Mouse (Mus musculus) lung, embryonic 15.5 days (tissue): ENCODE data around the gene E130114P18Rik. TPM values are rescaled to one million over a fixed set of nuclear protein-coding genes. Genes with fewer than 3 reads are reported as not detected.

Source experiments
- ATAC-seq: fragments of 200-750 bp; cut with Nextera tagmentation; 2 replicates; pipeline ENCODE4 v1.8.0; 2017; ENCODE audit warnings: moderate number of reproducible peaks, borderline replicate concordance; ENCODE audit not compliant: low FRiP score, low TSS enrichment; ENCODE audit errors: extremely low read depth
- H3K27ac ChIP-seq: fragments of 300-500 bp; sonication (generic); 2 replicates; pipeline ENCODE4 v1.5.1; 2015; ENCODE audit warnings: moderate library complexity, mild to moderate bottlenecking, inconsistent platforms
- H3K27me3 ChIP-seq: fragments of 300-500 bp; sonication (generic); 2 replicates; pipeline ENCODE4 v1.6.1; 2015; ENCODE audit warnings: inconsistent platforms
- H3K36me3 ChIP-seq: fragments of 300-500 bp; sonication (generic); 2 replicates; pipeline ENCODE4 v1.6.1; 2015; ENCODE audit warnings: inconsistent platforms
- H3K4me1 ChIP-seq: fragments of 300-500 bp; sonication (generic); 2 replicates; pipeline ENCODE4 v1.6.1; 2015; ENCODE audit warnings: inconsistent platforms
- H3K4me2 ChIP-seq: fragments of 300-500 bp; sonication (generic); 2 replicates; pipeline ENCODE4 v1.6.1; 2015; ENCODE audit warnings: inconsistent platforms, mild to moderate bottlenecking, moderate library complexity
- H3K4me3 ChIP-seq: fragments of 300-500 bp; sonication (generic); 2 replicates; pipeline ENCODE4 v1.5.1; 2015; ENCODE audit warnings: mild to moderate bottlenecking, inconsistent platforms
- H3K9ac ChIP-seq: fragments of 300-500 bp; sonication (generic); 2 replicates; pipeline ENCODE4 v1.6.1; 2015; ENCODE audit warnings: inconsistent platforms
- H3K9me3 ChIP-seq: fragments of 300-500 bp; sonication (generic); 2 replicates; pipeline ENCODE4 v1.6.1; 2016; ENCODE audit warnings: inconsistent platforms
- WGBS: fragments of 180-500 bp; shearing (Covaris S2); methylation state at CpG from one replicate; pipeline ENCODE4 v1.1.7; 2015; 5-methylcytosine and 5-hydroxymethylcytosine counted together
- polyA plus RNA-seq: library from polyadenylated mRNA; unstranded; fragments of >200 nt; fragmentation: Nextera tagmentation; extraction: Ambion mirVana; gene quantifications from 2 replicates; pipeline ENCODE4 v1.2.1, GENCODE M21; 2015

The E130114P18Rik gene
- polyA plus RNA-seq, 1 experiment from 2014 or later: 0.44 TPM

DNA sequence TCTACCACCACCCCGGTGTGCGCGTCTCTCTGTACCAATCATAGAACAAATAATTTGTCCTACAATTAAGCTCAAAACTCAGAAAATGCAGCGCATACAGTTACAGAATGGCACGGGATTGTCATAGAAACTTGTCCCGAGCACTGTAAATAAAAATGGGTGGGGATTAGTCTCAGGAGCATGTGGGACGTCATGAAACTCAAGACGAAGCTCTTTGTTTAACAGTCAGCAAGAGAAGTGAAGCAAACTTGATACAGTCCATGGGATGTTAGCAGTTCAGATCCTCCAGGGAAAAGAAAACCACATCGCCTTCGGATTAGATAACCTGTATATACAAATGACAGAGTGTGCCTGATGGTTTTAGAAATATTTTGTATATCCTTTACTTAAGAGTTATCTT is 18.6 kb upstream of the E130114P18Rik start:
- H3K4me1 ChIP-seq: peaks cover 5% of the 10 kb centered on the region; the same call in 1 of the 2 replicates
- no peak overlapping the region for H3K27ac ChIP-seq
- no peak overlapping the region for H3K9ac ChIP-seq
- no peak for ATAC-seq
- H3K36me3 ChIP-seq: peaks cover 14% of the 10 kb centered on the region
- H3K4me2 ChIP-seq: no peak overlapping the region
- no peak overlapping the region for H3K4me3 ChIP-seq
- H3K9me3 ChIP-seq: no peaks in the 10 kb centered on the region
- no peaks in the 10 kb centered on the region for H3K27me3 ChIP-seq
- 74% methylated on average over 10 of the region's 10 CpGs for WGBS

DNA sequence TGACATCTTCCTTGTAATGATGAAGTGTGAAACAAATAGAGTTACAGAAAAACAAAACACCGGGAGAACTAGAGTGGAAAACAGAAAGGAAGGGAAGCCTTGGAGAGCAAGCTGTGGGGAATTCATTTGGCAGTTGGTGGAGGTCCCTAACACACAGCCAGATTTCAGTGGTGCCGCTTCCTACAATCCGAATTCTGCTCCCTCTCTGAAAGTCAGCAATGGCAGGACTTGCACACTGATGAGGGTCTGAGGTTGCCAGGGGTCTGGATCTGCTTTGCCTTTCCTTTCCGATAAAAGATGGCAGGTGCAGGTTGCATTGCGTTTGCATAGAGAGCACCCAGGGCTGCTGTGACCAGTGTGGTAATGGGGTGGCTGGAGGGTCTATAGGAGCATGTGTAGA is 18.1 kb upstream of the E130114P18Rik start:
- ATAC-seq: no peak
- no peak overlapping the region for H3K4me3 ChIP-seq
- WGBS: 72% methylated on average over 5 of the region's 5 CpGs
- H3K27me3 ChIP-seq: no peaks in the 10 kb centered on the region
- H3K9me3 ChIP-seq: no peaks in the 10 kb centered on the region
- no peak overlapping the region for H3K9ac ChIP-seq
- peaks cover 5% of the 10 kb centered on the region; the same call in 1 of the 2 replicates for H3K4me1 ChIP-seq
- H3K27ac ChIP-seq: no peak overlapping the region
- H3K4me2 ChIP-seq: no peak overlapping the region
- H3K36me3 ChIP-seq: peaks cover 11% of the 10 kb centered on the region

DNA sequence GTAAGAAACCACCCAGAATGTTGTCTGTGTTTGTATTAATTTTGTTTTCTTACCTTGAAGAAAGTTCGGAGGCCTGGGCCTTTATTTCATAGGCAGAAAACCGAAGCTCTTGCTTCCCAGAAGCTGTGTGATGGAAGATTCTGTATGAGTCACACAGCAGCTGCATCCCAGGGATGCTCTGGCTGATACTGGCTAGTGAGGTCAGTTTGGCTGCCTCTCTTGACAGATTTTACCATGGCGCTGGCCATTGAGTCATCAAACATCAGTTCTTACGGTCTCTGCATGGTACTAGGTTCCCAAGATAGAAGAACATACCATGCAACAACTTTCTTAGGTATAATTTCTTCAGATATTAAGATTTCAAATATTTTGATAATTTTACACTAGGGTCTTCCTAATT is 17.0 kb upstream of the E130114P18Rik start:
- no peak for ATAC-seq

DNA sequence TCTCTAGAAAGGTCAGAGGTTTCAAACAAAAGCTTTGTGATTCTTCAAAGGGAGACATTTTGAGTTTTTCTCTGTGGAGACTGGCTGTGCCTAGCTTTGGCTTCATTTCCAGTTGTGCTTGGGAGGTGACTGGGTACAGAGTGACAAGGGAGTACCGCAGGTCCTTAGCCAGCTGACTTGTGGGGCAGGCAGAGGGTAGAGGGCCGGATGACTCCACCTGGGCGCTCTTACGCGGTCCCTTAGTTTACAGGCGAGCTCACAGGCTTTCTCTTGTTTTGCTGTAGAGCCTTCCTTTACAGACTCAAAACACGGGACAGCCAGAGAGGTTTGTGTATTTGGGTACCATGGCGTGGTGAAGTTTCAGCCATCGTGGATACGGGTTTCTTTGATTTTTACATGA is 16.1 kb upstream of the E130114P18Rik start:
- Histone ChIP-seq H3K27me3 (no peaks in the 10 kb centered on the region), H3K27ac (no peak overlapping the region), H3K4me1 (peaks cover 9% of the 10 kb centered on the region), H3K9ac (no peak overlapping the region), H3K36me3 (peaks cover 9% of the 10 kb centered on the region; the same call in 1 of the 2 replicates), H3K4me2 (no peak overlapping the region), H3K9me3 (no peaks in the 10 kb centered on the region), H3K4me3 (no peak overlapping the region)
- WGBS: 85% methylated on average over 10 of the region's 10 CpGs
- no peak for ATAC-seq

More for the DNA sequence above, 17.0 kb upstream of the E130114P18Rik start:
- Histone ChIP-seq H3K4me1 (peaks cover 5% of the 10 kb centered on the region; the same call in 1 of the 2 replicates), H3K36me3 (peaks cover 10% of the 10 kb centered on the region; the same call in 1 of the 2 replicates), H3K9ac (no peak overlapping the region), H3K27ac (no peak overlapping the region), H3K27me3 (no peaks in the 10 kb centered on the region), H3K4me2 (no peak overlapping the region), H3K9me3 (no peaks in the 10 kb centered on the region), H3K4me3 (no peak overlapping the region)
- 79% methylated on average over 4 of the region's 4 CpGs for WGBS

DNA sequence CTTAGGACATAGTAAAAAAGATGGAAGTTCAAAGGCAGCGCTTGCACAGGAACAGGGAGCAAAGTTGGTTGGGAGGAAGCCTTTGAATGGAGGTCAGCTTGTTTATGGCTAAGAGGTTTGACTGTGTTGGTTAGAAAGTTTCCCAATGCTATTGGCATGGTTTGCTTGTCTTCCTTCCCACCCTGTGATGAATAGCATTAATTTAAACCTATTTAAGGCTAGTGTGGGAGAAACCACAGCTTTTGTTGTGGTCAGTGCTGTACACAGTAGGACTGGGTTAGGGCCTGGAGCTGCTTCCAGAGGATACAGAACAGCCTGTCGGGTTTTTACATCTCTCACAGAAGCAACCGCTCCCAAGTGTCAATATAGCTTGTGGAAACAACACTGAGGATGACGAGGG is 10.7 kb upstream of the E130114P18Rik start:
- H3K36me3 ChIP-seq: peaks cover 22% of the 10 kb centered on the region
- ATAC-seq: no peak
- no peak overlapping the region for H3K27ac ChIP-seq

DNA sequence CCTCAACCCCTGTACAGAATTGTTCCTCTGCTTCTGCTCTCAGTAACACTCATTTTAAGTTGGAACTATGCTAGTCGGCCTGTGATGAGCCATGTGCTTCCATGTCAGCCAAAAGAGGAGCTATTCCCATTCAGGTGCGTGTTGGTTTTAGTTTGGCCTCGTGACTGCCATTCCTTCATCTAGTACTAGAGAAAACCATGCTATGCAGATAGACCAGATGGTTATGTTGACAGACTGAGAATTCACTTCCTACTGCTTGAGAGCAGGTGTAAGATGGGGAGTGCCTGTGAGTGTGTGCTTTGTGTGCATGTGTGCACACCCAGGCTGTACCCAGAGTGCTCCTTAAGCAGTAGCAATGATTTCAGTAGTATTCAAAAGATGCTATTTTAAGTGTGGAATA is 9.6 kb upstream of the E130114P18Rik start:
- Histone ChIP-seq H3K27me3 (no peaks in the 10 kb centered on the region), H3K9me3 (no peaks in the 10 kb centered on the region), H3K4me2 (no peak overlapping the region), H3K4me3 (no peak overlapping the region), H3K4me1 (peaks cover 30% of the 10 kb centered on the region), H3K9ac (no peak overlapping the region), H3K36me3 (peaks cover 32% of the 10 kb centered on the region), H3K27ac (0 out of 2 replicates have a peak overlapping the region, but pooled peaks have one; percentile 0)
- peak; percentile 69; the same call in 1 of the 2 replicates for ATAC-seq
- 59% methylated on average over 3 of the region's 3 CpGs for WGBS

More for the DNA sequence above, 10.7 kb upstream of the E130114P18Rik start:
- H3K9ac ChIP-seq: no peak overlapping the region
- WGBS: 71% methylated on average over 4 of the region's 4 CpGs
- H3K4me1 ChIP-seq: peaks cover 30% of the 10 kb centered on the region
- no peak overlapping the region for H3K4me3 ChIP-seq
- no peaks in the 10 kb centered on the region for H3K9me3 ChIP-seq
- H3K27me3 ChIP-seq: no peaks in the 10 kb centered on the region
- H3K4me2 ChIP-seq: no peak overlapping the region

DNA sequence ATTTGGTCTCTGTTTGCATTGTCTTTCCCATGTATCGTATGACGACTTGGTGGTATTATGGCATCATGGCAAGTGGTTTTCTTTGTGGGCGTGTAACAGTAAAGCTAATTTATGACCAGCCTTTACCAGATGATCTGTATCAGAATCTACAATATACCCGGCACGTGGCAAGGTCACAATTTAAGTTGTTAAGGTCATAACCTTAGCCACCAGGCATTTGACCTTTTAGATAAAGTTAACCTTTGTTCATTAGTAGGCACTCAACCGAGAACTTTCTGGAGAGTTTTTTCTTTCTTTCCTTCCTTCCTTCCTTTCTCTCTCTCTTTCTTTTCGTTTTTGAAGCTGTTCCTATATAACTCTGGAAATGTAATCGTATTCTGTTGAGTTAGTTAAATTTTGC is 8.7 kb upstream of the E130114P18Rik start:
- Histone ChIP-seq H3K4me1 (peaks cover 30% of the 10 kb centered on the region), H3K27me3 (no peaks in the 10 kb centered on the region), H3K4me3 (no peak overlapping the region), H3K27ac (no peak overlapping the region), H3K4me2 (no peak overlapping the region), H3K36me3 (peaks cover 33% of the 10 kb centered on the region), H3K9me3 (no peaks in the 10 kb centered on the region), H3K9ac (no peak overlapping the region)
- no peak for ATAC-seq
- WGBS: 68% methylated on average over 8 of the region's 8 CpGs

DNA sequence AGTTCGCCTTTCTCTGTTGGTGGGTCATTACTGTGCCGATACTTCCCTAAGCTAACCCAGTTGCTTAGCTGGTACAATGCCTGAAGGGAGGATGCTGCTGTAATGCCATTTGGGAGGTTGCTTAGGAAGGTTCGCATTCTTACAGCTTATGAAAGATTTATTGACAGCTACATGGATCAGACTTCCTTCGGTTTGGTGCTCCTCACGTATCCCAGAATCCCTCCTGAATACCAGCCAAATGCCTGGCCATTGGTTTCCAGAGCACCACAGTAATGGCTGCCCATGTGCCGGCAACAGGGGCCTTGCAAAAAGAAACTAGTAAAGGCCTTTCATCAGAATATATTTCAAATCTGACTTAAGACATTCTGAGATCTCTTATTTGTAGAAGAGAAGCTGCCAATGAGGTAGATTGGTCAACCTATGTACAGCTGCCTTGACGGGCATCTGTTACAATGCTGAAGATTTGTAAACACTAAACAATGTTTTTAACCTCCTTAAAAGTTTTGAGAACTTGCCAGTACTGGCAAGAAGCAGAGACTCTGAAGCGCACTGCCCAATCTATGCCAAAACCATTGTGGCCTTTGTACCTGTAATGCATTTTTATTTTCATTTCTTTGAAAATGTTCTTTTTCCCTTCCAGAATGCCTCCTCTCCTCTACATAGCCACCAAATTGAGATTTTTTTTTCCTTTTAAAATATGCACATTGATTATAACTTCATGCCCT is 7.8 kb upstream of the E130114P18Rik start:
- no peak for ATAC-seq
- Histone ChIP-seq H3K4me2 (no peak overlapping the region), H3K4me3 (no peak overlapping the region), H3K4me1 (peaks cover 33% of the 10 kb centered on the region), H3K36me3 (peaks cover 33% of the 10 kb centered on the region), H3K27ac (no peak overlapping the region), H3K9ac (no peak overlapping the region), H3K9me3 (no peaks in the 10 kb centered on the region), H3K27me3 (no peaks in the 10 kb centered on the region)
- 82% methylated on average over 8 of the region's 8 CpGs for WGBS

DNA sequence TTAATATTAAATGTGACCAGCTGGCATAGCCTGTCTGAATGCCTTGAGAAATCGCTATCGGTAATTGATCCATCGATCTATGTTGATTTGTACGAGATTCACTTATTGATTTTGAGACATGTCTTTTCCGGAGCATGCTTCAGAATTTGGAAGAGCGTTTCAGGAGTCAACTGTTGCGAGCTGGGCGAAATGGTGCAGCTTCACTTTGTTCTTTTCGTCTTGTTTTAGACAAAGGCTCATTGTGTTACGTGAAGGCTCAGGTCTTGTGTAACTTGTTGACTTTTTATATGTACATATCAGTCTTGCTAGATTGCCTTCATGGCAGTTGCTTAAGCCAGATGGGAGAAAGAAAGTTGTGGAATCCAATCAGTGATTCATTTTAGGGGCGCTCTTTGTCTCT is 6.4 kb upstream of the E130114P18Rik start:
- Histone ChIP-seq H3K9ac (no peak overlapping the region), H3K27me3 (no peaks in the 10 kb centered on the region), H3K4me2 (no peak overlapping the region), H3K36me3 (peaks cover 29% of the 10 kb centered on the region), H3K4me3 (no peak overlapping the region), H3K9me3 (no peaks in the 10 kb centered on the region), H3K4me1 (peaks cover 31% of the 10 kb centered on the region), H3K27ac (no peak overlapping the region)
- WGBS: 77% methylated on average over 11 of the region's 11 CpGs
- no peak for ATAC-seq

DNA sequence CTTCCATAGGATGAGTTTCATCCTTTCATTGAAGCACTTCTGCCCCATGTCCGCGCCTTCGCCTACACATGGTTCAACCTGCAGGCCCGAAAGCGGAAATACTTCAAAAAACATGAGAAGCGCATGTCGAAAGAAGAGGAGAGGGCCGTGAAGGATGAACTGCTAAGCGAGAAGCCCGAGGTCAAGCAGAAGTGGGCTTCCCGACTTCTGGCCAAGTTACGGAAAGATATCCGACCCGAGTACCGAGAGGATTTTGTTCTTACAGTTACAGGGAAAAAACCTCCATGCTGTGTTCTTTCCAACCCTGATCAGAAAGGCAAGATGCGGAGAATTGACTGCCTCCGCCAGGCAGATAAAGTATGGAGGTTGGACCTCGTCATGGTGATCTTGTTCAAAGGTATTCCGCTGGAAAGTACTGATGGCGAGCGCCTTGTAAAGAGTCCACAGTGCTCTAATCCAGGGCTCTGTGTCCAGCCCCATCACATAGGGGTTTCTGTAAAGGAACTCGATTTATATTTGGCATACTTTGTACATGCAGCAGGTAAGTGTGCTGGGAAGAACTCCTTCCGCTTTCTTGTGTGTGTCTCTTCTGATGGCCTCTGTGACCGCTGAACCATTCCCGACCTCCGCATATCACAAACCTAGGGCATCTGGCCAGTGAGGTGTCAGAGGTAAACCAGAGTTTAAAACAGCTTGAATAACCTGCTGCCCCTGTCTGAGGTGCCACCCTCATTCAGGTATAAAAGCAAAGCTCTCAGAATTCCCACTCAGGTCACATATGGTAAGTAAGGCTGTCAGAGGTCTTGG is 5.4 kb upstream of the E130114P18Rik start:
- 93% methylated on average over 26 of the region's 26 CpGs for WGBS
- H3K4me2 ChIP-seq: no peak overlapping the region
- no peaks in the 10 kb centered on the region for H3K27me3 ChIP-seq
- no peak overlapping the region for H3K4me3 ChIP-seq
- peaks cover 26% of the 10 kb centered on the region for H3K4me1 ChIP-seq
- peaks cover 29% of the 10 kb centered on the region for H3K36me3 ChIP-seq
- no peak overlapping the region for H3K27ac ChIP-seq
- no peaks in the 10 kb centered on the region for H3K9me3 ChIP-seq
- ATAC-seq: no peak
- no peak overlapping the region for H3K9ac ChIP-seq

DNA sequence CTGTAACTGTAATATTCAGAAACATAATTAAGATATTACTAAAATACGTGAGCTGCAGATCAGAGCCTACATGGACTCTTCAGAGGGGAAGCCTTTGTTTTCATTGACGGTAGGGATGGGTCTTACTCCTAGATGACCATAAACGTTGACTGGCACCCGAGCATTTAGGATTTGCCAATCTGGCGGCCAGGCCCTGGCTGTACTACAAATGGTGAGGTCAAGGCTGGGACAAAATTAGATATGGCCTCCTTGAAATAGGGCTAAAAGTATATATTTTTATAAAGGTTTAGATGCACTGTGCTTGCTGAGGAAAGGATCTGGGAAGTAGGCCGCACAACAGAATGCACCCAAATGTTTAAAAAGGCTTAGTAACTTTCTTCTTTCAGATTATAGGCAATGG is 4.6 kb upstream of the E130114P18Rik start:
- WGBS: 94% methylated on average over 6 of the region's 6 CpGs
- Histone ChIP-seq H3K27me3 (no peaks in the 10 kb centered on the region), H3K27ac (no peak overlapping the region), H3K4me1 (peaks cover 25% of the 10 kb centered on the region), H3K9me3 (no peaks in the 10 kb centered on the region), H3K36me3 (peaks cover 29% of the 10 kb centered on the region), H3K9ac (no peak overlapping the region), H3K4me3 (no peak overlapping the region), H3K4me2 (no peak overlapping the region)
- ATAC-seq: no peak

DNA sequence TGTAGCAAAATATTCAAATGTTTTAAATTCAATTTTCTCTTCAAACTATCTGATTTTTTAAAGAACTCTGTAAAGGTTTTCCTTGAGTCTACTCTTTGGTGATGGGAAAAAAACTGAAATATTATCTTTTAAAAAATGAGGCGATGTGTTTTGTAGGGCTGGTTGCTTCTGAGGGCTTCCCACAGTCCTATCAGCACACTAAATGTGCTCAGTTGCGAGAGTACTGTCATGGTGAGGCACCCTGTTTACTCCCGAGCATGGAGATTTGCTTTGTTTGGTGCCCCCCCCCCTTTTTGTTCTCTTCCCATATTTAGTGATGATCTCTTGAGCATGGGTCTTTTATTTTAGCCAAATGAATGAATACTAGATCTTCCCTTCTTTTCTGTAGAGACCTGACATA is 4.2 kb upstream of the E130114P18Rik start:
- Histone ChIP-seq H3K9ac (no peak overlapping the region), H3K4me2 (no peak overlapping the region), H3K36me3 (peaks cover 26% of the 10 kb centered on the region), H3K4me1 (peaks cover 20% of the 10 kb centered on the region), H3K27me3 (no peaks in the 10 kb centered on the region), H3K9me3 (no peaks in the 10 kb centered on the region), H3K27ac (no peak overlapping the region), H3K4me3 (no peak overlapping the region)
- 83% methylated on average over 3 of the region's 3 CpGs for whole genome bisulfite sequencing
- ATAC-seq: no peak
